Mouse (Mus musculus): ENCODE data around the gene Cyp11a1. TPM values are rescaled to one million over a fixed set of nuclear protein-coding genes. Genes with fewer than 3 reads are reported as not detected.

Gene Cyp11a1
- polyA plus RNA-seq, 1 experiment: 0.45 TPM

DNA sequence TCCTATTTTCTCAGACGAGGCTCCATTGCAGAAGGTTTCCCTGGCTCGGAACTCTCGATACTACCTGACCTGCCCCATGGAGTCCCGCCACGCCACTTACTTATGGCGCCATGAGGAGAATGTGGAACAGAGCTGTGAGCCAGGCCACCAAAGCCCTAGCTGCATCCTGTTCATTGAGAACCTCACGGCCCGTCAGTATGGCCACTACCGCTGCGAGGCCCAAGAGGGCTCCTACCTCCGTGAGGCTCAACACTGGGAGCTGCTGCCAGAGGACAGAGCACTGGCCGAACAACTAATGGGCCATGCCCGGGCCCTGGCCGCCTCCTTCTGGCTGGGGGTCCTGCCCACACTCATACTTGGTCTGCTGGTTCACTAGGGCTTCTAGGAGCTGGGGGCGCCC, 45.0 kb upstream of the Cyp11a1 start:
- no peaks in the 10 kb centered on the region for H3K27me3 ChIP-seq (ENCODE audit: control insufficient read depth, insufficient read depth, low read length, poor library complexity, severe bottlenecking)
- no peaks in the 10 kb centered on the region for H3K4me1 ChIP-seq (ENCODE audit: control insufficient read depth, insufficient read depth, low read length)
- H3K4me3 ChIP-seq (ENCODE audit: low read depth, low read length): no peak overlapping the region
- H3K36me3 ChIP-seq (ENCODE audit: control insufficient read depth, insufficient read depth, low read length, poor library complexity, severe bottlenecking): no peaks in the 10 kb centered on the region
- H3K9ac ChIP-seq (ENCODE audit: low read depth, poor library complexity, severe bottlenecking): no peak overlapping the region
- H3K9me3 ChIP-seq (replicated peaks; ENCODE audit: control insufficient read depth, insufficient read depth, low read length, poor library complexity, severe bottlenecking): no peaks in the 10 kb centered on the region
- no peak overlapping the region for H3K27ac ChIP-seq (ENCODE audit: insufficient read depth, low read length)
- TF ChIP-seq POLR2A (IDR thresholded peaks at IDR 0.05; ENCODE audit: insufficient read depth, low read length): no peak
- no peak for TF ChIP-seq EP300 (IDR thresholded peaks at IDR 0.05; ENCODE audit: insufficient read depth, low read depth, low read length)

DNA sequence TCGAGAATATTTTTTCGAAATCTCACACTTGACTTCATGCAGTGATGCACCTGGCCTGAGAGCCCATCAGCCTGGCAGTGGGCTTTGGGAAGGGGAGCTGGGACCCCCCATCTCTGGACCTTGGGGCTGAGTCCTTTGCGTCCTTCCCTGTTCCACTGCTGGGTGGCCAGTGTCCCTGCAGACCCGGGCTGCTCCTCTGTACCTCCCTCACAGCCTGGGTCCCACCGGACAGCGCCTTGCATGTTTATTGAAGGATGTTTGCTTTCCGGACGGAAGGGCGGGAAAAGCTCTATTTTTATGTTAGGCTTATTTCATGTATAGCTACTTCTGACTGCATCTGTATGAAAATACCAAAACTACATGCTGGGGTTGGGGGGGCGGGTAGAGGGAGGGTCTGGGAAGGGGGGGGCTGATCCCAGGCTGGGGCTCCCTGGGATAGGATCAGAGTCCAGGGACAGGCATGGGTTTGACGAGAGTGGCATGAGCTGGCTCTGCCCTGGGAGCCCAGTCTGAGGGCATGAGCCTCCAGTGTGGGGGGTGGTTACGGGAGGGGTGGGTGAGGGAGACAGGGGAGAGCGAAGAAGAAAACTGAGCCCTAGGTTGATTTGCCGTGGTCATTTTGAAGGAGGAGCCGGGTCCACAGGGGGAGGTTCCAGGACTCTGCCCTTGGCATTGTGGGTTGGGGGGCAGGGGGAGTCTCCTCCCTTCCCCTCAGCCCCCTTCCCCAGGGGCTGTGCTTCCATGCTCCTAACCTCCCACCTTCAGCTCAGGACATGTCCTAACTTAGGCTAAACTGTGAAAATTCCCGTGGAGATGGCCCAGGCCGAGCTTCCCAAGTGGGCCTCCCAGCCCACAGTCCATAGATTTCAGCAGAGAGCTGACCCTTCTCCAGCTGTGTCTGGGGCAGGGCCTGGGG, 44.1 kb upstream of the Cyp11a1 start:
- TF ChIP-seq POLR2A (IDR thresholded peaks at IDR 0.05; ENCODE audit: insufficient read depth, low read length): no peak
- TF ChIP-seq EP300 (IDR thresholded peaks at IDR 0.05; ENCODE audit: insufficient read depth, low read depth, low read length): no peak
- TF ChIP-seq CTCF (IDR thresholded peaks at IDR 0.05; ENCODE audit: low read depth, low read length): no peak
- Histone ChIP-seq H3K9me3 (replicated peaks; ENCODE audit: control insufficient read depth, insufficient read depth, low read length, poor library complexity, severe bottlenecking) (no peaks in the 10 kb centered on the region), H3K27me3 (ENCODE audit: control insufficient read depth, insufficient read depth, low read length, poor library complexity, severe bottlenecking) (no peaks in the 10 kb centered on the region), H3K4me1 (ENCODE audit: control insufficient read depth, insufficient read depth, low read length) (no peaks in the 10 kb centered on the region), H3K4me3 (ENCODE audit: low read depth, low read length) (no peak overlapping the region), H3K27ac (ENCODE audit: insufficient read depth, low read length) (no peak overlapping the region), H3K9ac (ENCODE audit: low read depth, poor library complexity, severe bottlenecking) (no peak overlapping the region), H3K36me3 (ENCODE audit: control insufficient read depth, insufficient read depth, low read length, poor library complexity, severe bottlenecking) (no peaks in the 10 kb centered on the region)

- H3K4me1 ChIP-seq (ENCODE audit: control insufficient read depth, insufficient read depth, low read length): no peaks in the 10 kb centered on the region
- no peak overlapping the region for H3K4me3 ChIP-seq (ENCODE audit: low read depth, low read length)
- TF ChIP-seq EP300 (IDR thresholded peaks at IDR 0.05; ENCODE audit: insufficient read depth, low read depth, low read length) (no peak), CTCF (IDR thresholded peaks at IDR 0.05; ENCODE audit: low read depth, low read length) (no peak), POLR2A (IDR thresholded peaks at IDR 0.05; ENCODE audit: insufficient read depth, low read length) (no peak)
- no peak overlapping the region for H3K9ac ChIP-seq (ENCODE audit: low read depth, poor library complexity, severe bottlenecking)
- no peaks in the 10 kb centered on the region for H3K9me3 ChIP-seq (replicated peaks; ENCODE audit: control insufficient read depth, insufficient read depth, low read length, poor library complexity, severe bottlenecking)
- H3K27me3 ChIP-seq (ENCODE audit: control insufficient read depth, insufficient read depth, low read length, poor library complexity, severe bottlenecking): no peaks in the 10 kb centered on the region
- H3K27ac ChIP-seq (ENCODE audit: insufficient read depth, low read length): no peak overlapping the region
- H3K36me3 ChIP-seq (ENCODE audit: control insufficient read depth, insufficient read depth, low read length, poor library complexity, severe bottlenecking): no peaks in the 10 kb centered on the region
These were observed 42.8 kb upstream of the Cyp11a1 start for GRCm38 (mm10) chr9:57963249-57963997.

DNA sequence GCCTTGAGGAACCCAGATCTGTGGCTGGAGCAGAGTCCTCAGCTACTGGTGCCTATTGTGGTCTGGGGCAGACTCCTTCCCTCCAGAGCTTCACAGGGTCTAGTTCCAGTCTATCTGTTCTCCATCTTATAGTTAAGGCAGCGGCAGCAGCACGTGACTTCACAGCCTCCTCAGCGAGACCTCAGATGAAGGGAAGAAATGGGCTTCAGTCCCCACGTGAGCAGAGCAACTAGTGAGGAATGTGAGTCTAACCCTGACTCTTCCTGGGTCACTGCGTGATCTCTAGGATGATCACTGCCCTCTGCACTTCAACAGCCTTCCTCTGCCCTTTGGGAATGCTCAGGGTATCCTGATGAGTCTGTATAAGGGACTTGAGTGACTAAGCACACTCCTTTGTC, 42.2 kb upstream of the Cyp11a1 start:
- no peak overlapping the region for H3K4me3 ChIP-seq (ENCODE audit: low read depth, low read length)
- no peaks in the 10 kb centered on the region for H3K36me3 ChIP-seq (ENCODE audit: control insufficient read depth, insufficient read depth, low read length, poor library complexity, severe bottlenecking)
- no peak overlapping the region for H3K27ac ChIP-seq (ENCODE audit: insufficient read depth, low read length)
- TF ChIP-seq CTCF (IDR thresholded peaks at IDR 0.05; ENCODE audit: low read depth, low read length) (no peak), POLR2A (IDR thresholded peaks at IDR 0.05; ENCODE audit: insufficient read depth, low read length) (no peak), EP300 (IDR thresholded peaks at IDR 0.05; ENCODE audit: insufficient read depth, low read depth, low read length) (no peak)
- no peaks in the 10 kb centered on the region for H3K4me1 ChIP-seq (ENCODE audit: control insufficient read depth, insufficient read depth, low read length)
- H3K27me3 ChIP-seq (ENCODE audit: control insufficient read depth, insufficient read depth, low read length, poor library complexity, severe bottlenecking): no peaks in the 10 kb centered on the region
- H3K9me3 ChIP-seq (replicated peaks; ENCODE audit: control insufficient read depth, insufficient read depth, low read length, poor library complexity, severe bottlenecking): no peaks in the 10 kb centered on the region
- H3K9ac ChIP-seq (ENCODE audit: low read depth, poor library complexity, severe bottlenecking): no peak overlapping the region

- no peaks in the 10 kb centered on the region for H3K27me3 ChIP-seq (ENCODE audit: control insufficient read depth, insufficient read depth, low read length, poor library complexity, severe bottlenecking)
- H3K27ac ChIP-seq (ENCODE audit: insufficient read depth, low read length): no peak overlapping the region
- no peaks in the 10 kb centered on the region for H3K36me3 ChIP-seq (ENCODE audit: control insufficient read depth, insufficient read depth, low read length, poor library complexity, severe bottlenecking)
- no peak overlapping the region for H3K9ac ChIP-seq (ENCODE audit: low read depth, poor library complexity, severe bottlenecking)
- H3K4me3 ChIP-seq (ENCODE audit: low read depth, low read length): no peak overlapping the region
- TF ChIP-seq POLR2A (IDR thresholded peaks at IDR 0.05; ENCODE audit: insufficient read depth, low read length): no peak
- TF ChIP-seq CTCF (IDR thresholded peaks at IDR 0.05; ENCODE audit: low read depth, low read length): no peak
- no peak for TF ChIP-seq EP300 (IDR thresholded peaks at IDR 0.05; ENCODE audit: insufficient read depth, low read depth, low read length)
- no peaks in the 10 kb centered on the region for H3K9me3 ChIP-seq (replicated peaks; ENCODE audit: control insufficient read depth, insufficient read depth, low read length, poor library complexity, severe bottlenecking)
- H3K4me1 ChIP-seq (ENCODE audit: control insufficient read depth, insufficient read depth, low read length): no peaks in the 10 kb centered on the region
These were observed 41.5 kb upstream of the Cyp11a1 start for GRCm38 (mm10) chr9:57964528-57965250.
